ENCODE assay signal across 28 mouse cellular contexts in genomic region chr13:67853130-67853529, GRCm38 (mm10). TPM values are rescaled to one million over a fixed set of nuclear protein-coding genes. Genes with fewer than 3 reads are reported as not detected.
DNase-seq lines count a peak whose midpoint lies in the region; ATAC-seq and TF ChIP-seq lines count a peak whose summit lies in the region.
"Had no signal": no experiment of that assay in that cellular context is flagged by ENCODE, and none has a peak within 500 bp of the region (broad histone marks: within the 10 kb centered on the region; RNA-seq: fewer than 3 reads in every experiment).

No protein-coding gene starts in this region.

- ATAC-seq in kidney, embryonic 16.5 days (ENCODE audit: low FRiP score, low TSS enrichment) = 0 out of 2 replicates have a peak, but pooled peaks have one; percentile 35
- ATAC-seq in kidney, embryonic 14.5 days (ENCODE audit: low FRiP score, low TSS enrichment) = no peak
- ATAC-seq: forebrain, embryonic 14.5 days; forebrain, embryonic 16.5 days had no signal

- no peak overlapping the region for H3K27ac ChIP-seq in kidney, embryonic 16.5 days (ENCODE audit: low read length)
- no peak overlapping the region for H3K27ac ChIP-seq in kidney, embryonic 14.5 days (ENCODE audit: low read depth, low read length)
- H3K27ac ChIP-seq in layer of hippocampus, adult 2 months = peak overlapping the region; percentile 82; the same call in 1 of the 2 replicates
- H3K27ac ChIP-seq: embryonic facial prominence, embryonic 13.5 days; embryonic facial prominence, embryonic 15.5 days; forebrain, embryonic 10.5 days; forebrain, embryonic 12.5 days had no signal

- H3K27me3 ChIP-seq in kidney, embryonic 16.5 days (ENCODE audit: insufficient read depth, low read length) = no peaks in the 10 kb centered on the region
- H3K27me3 ChIP-seq in kidney, embryonic 14.5 days (ENCODE audit: control insufficient read depth, insufficient read depth, low read length) = no peaks in the 10 kb centered on the region
- H3K27me3 ChIP-seq: embryonic facial prominence, embryonic 13.5 days; embryonic facial prominence, embryonic 15.5 days; forebrain, embryonic 12.5 days had no signal

- no peaks in the 10 kb centered on the region for H3K4me1 ChIP-seq in kidney, embryonic 16.5 days (ENCODE audit: insufficient read depth, low read length)
- no peaks in the 10 kb centered on the region for H3K4me1 ChIP-seq in kidney, embryonic 14.5 days (ENCODE audit: control insufficient read depth, insufficient read depth, low read length)
- H3K4me1 ChIP-seq: embryonic facial prominence, embryonic 13.5 days; embryonic facial prominence, embryonic 15.5 days; forebrain, embryonic 10.5 days; forebrain, embryonic 12.5 days had no signal

- no peak for TF ChIP-seq CTCF in layer of hippocampus, adult 2 months (conservative IDR thresholded peaks at IDR 0.05)

- H3K4me2 ChIP-seq in kidney, embryonic 16.5 days (replicated peaks; ENCODE audit: low read depth, low read length) = no peak overlapping the region
- H3K4me2 ChIP-seq in kidney, embryonic 14.5 days (replicated peaks; ENCODE audit: low read depth, low read length) = no peak overlapping the region
- H3K4me2 ChIP-seq: embryonic facial prominence, embryonic 13.5 days; embryonic facial prominence, embryonic 15.5 days; forebrain, embryonic 12.5 days had no signal

- no peak overlapping the region for H3K9ac ChIP-seq in kidney, embryonic 16.5 days (replicated peaks; ENCODE audit: low read length)
- no peak overlapping the region for H3K9ac ChIP-seq in kidney, embryonic 14.5 days (ENCODE audit: low read depth, low read length)
- H3K9ac ChIP-seq: embryonic facial prominence, embryonic 13.5 days; embryonic facial prominence, embryonic 15.5 days; forebrain, embryonic 12.5 days had no signal

- DNase-seq in layer of hippocampus, adult 2 months (ENCODE audit: low spot score in 2 of 2) = no peak
- no peak for DNase-seq in layer of hippocampus, postnatal 14 days (ENCODE audit: low spot score in 2 of 2)
- DNase-seq: adrenal gland, adult 2 months; adrenal gland, postnatal 10 days; adrenal gland, postnatal 25 days; cerebellum, adult 11 months; cerebellum, adult 18-20 months; cerebellum, adult 8-10 months; cerebellum, adult 9-11 months; cerebellum, postnatal 14 days; cerebellum, postnatal 36 days; embryo, embryonic 11 days had no signal

- H3K36me3 ChIP-seq in kidney, embryonic 16.5 days (ENCODE audit: insufficient read depth, low read length) = no peaks in the 10 kb centered on the region
- no peaks in the 10 kb centered on the region for H3K36me3 ChIP-seq in kidney, embryonic 14.5 days (ENCODE audit: control insufficient read depth, insufficient read depth, low read length)
- H3K36me3 ChIP-seq: embryonic facial prominence, embryonic 13.5 days; embryonic facial prominence, embryonic 15.5 days; forebrain, embryonic 10.5 days; forebrain, embryonic 12.5 days had no signal

- H3K4me3 ChIP-seq in kidney, embryonic 16.5 days (ENCODE audit: low read length) = no peak overlapping the region
- H3K4me3 ChIP-seq in kidney, embryonic 14.5 days (ENCODE audit: low read length) = no peak overlapping the region
- no peak overlapping the region for H3K4me3 ChIP-seq in layer of hippocampus, adult 2 months
- H3K4me3 ChIP-seq: embryonic facial prominence, embryonic 13.5 days; embryonic facial prominence, embryonic 15.5 days; erythroblast, embryonic 14.5 days; forebrain, embryonic 10.5 days; forebrain, embryonic 12.5 days had no signal

- H3K9me3 ChIP-seq in kidney, embryonic 16.5 days (ENCODE audit: low read length) = no peaks in the 10 kb centered on the region
- H3K9me3 ChIP-seq in kidney, embryonic 14.5 days (ENCODE audit: control insufficient read depth, low read length) = no peaks in the 10 kb centered on the region
- H3K9me3 ChIP-seq: embryonic facial prominence, embryonic 13.5 days; embryonic facial prominence, embryonic 15.5 days; forebrain, embryonic 10.5 days; forebrain, embryonic 12.5 days had no signal

- 50% methylated on average over 6 of the region's 6 CpGs for WGBS in kidney, embryonic 16.5 days
- WGBS in kidney, embryonic 14.5 days = 50% methylated on average over 6 of the region's 6 CpGs

RNA-seq across cellular contexts. Expression of gene BC048507, which starts 10.0 kb away (rescaled TPM):
- polyA plus RNA-seq in kidney, embryonic 16.5 days (2015; fragmentation: Nextera tagmentation; extraction: Ambion mirVana) = not detected in 2 replicates
- not detected in 2 replicates for polyA plus RNA-seq in kidney, embryonic 14.5 days (2014; fragmentation: Nextera tagmentation; extraction: Ambion mirVana)
- not detected for total RNA-seq in layer of hippocampus, adult 2 months (2021)
- not detected for total RNA-seq in layer of hippocampus, postnatal 14 days (2021)
- total RNA-seq: adrenal gland, adult 2 months; adrenal gland, postnatal 10 days; adrenal gland, postnatal 25 days; adrenal gland, postnatal 4 days; common myeloid progenitor, adult 5-6 weeks; ES-E14; MEL had no signal
- polyA plus RNA-seq: adrenal gland, adult 2 months; brain, embryonic 14.5 days; C2C12; embryonic facial prominence, embryonic 11.5 days; embryonic facial prominence, embryonic 13.5 days; embryonic facial prominence, embryonic 15.5 days; erythroblast, embryonic 14.5 days; forebrain, embryonic 10.5 days; forebrain, embryonic 12.5 days; forebrain, embryonic 14.5 days; forebrain, embryonic 16.5 days had no signal

RNA-seq across cellular contexts. Expression of gene Gm10037, which starts 22.2 kb away (rescaled TPM):
- polyA plus RNA-seq in kidney, embryonic 16.5 days (2015; fragmentation: Nextera tagmentation; extraction: Ambion mirVana) = 2.1 and 3.6 TPM in 2 replicates
- polyA plus RNA-seq in kidney, embryonic 14.5 days (2014; fragmentation: Nextera tagmentation; extraction: Ambion mirVana) = 2.6 and 2.7 TPM in 2 replicates
- total RNA-seq in layer of hippocampus, adult 2 months (2021) = 10 to 100 TPM; 10.9 to 14.6 TPM
- 1 to 10 TPM; 6.0 to 6.5 TPM for total RNA-seq in layer of hippocampus, postnatal 14 days (2021)
- total RNA-seq: common myeloid progenitor, adult 5-6 weeks; MEL had no signal
- polyA plus RNA-seq: adrenal gland, adult 2 months; C2C12; erythroblast, embryonic 14.5 days had no signal

RNA-seq across cellular contexts. Expression of gene Zfp273, which starts 39.6 kb away (rescaled TPM):
- polyA plus RNA-seq in kidney, embryonic 16.5 days (2015; fragmentation: Nextera tagmentation; extraction: Ambion mirVana) = 8.7 and 9.4 TPM in 2 replicates
- polyA plus RNA-seq in kidney, embryonic 14.5 days (2014; fragmentation: Nextera tagmentation; extraction: Ambion mirVana) = 7.3 and 8.8 TPM in 2 replicates
- 1 to 10 TPM; 8.2 to 9.4 TPM for total RNA-seq in layer of hippocampus, adult 2 months (2021)
- 1 to 10 TPM; 7.1 to 7.6 TPM for total RNA-seq in layer of hippocampus, postnatal 14 days (2021)
- polyA plus RNA-seq: adrenal gland, adult 2 months; erythroblast, embryonic 14.5 days had no signal
